Mouse (Mus musculus): ENCODE data around the gene Mmadhc. TPM values are rescaled to one million over a fixed set of nuclear protein-coding genes. Genes with fewer than 3 reads are reported as not detected.

The Mmadhc gene
- total RNA-seq, 1 experiment from 2014 or later, result 83.5 TPM

DNA sequence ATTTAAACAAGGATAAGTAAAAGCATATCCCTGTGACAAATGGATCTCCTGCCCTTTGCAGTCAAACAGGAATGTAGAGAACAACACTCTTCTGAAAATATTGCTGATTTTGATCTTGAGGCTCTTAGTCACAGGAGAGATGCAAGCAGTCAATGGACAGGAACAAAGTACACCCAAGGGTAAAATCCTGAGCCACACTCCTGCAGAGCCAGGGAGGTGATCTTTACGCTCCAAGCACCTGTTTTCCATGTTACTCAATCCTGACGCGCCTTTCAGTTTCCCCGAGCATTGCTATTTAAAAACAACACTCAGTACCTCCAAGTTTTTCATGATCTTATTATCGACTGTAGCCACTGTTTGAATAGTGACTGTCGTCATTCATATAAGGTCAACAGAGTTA lies 23.2 kb downstream of the Mmadhc start:
- ATAC-seq (replicated peaks in 1 of 2; ENCODE audit: insufficient read depth in 1 of 2, low FRiP score in 2 of 2, low TSS enrichment in 1 of 2, low read depth in 1 of 2, poor library complexity in 2 of 2, severe bottlenecking in 2 of 2), result no peak

GRCm38 (mm10) chr2:50272165-50272564 lies 24.4 kb downstream of the Mmadhc start:
- ATAC-seq (replicated peaks in 1 of 2; ENCODE audit: insufficient read depth in 1 of 2, low FRiP score in 2 of 2, low TSS enrichment in 1 of 2, low read depth in 1 of 2, poor library complexity in 2 of 2, severe bottlenecking in 2 of 2), result no peak; a peak in 1 of 4 replicates

- ATAC-seq (replicated peaks in 1 of 2; ENCODE audit: insufficient read depth in 1 of 2, low FRiP score in 2 of 2, low TSS enrichment in 1 of 2, low read depth in 1 of 2, poor library complexity in 2 of 2, severe bottlenecking in 2 of 2), result no peak
Measured at GRCm38 (mm10) chr2:50268514-50268913, 28.1 kb downstream of the Mmadhc start.

DNA sequence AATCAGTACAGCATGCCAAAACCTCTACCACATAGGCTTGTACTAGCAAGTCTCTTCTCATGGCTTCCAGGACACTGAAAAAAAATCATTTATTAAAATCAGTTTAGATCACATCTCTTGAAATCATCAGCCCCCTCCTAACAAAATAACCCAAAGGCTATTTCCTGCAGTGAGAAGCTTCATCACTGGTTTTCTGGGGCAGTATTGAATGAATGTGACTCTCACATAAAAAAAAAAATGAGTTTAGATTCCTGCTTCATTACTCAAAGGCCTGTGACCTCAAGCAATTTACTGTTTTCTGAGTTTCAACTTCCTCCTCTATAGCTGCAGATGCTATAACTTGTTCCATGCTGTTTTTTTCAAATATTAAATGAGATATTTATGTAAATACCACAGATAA lies 29.6 kb downstream of the Mmadhc start:
- ATAC-seq (replicated peaks in 1 of 2; ENCODE audit: insufficient read depth in 1 of 2, low FRiP score in 2 of 2, low TSS enrichment in 1 of 2, low read depth in 1 of 2, poor library complexity in 2 of 2, severe bottlenecking in 2 of 2), result no peak

GRCm38 (mm10) chr2:50265215-50265785 lies 31.3 kb downstream of the Mmadhc start:
- no peak for ATAC-seq (replicated peaks in 1 of 2; ENCODE audit: insufficient read depth in 1 of 2, low FRiP score in 2 of 2, low TSS enrichment in 1 of 2, low read depth in 1 of 2, poor library complexity in 2 of 2, severe bottlenecking in 2 of 2)

- ATAC-seq (replicated peaks in 1 of 2; ENCODE audit: insufficient read depth in 1 of 2, low FRiP score in 2 of 2, low TSS enrichment in 1 of 2, low read depth in 1 of 2, poor library complexity in 2 of 2, severe bottlenecking in 2 of 2), result no peak
Measured at GRCm38 (mm10) chr2:50264059-50264458, 32.5 kb downstream of the Mmadhc start.

DNA sequence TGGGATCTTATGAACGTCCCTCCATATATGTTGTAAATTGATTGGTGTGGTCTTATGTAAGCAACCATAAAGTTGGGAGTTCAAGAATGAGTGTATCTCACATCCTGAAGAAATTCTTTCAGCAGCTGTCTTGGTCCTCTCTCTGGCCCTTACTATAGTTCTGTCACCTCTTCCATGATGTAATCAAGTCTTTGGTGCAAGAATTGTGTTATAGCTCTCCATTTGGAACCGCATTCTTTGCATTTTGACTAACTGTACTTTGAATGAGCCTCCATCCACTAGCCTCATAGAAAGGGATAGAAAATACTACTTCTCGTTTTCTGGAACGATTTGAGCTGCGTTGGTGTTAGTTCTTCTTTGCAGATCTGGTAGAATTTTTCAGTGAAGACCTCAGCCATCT lies 41.6 kb downstream of the Mmadhc start:
- no peak for ATAC-seq (replicated peaks in 1 of 2; ENCODE audit: insufficient read depth in 1 of 2, low FRiP score in 2 of 2, low TSS enrichment in 1 of 2, low read depth in 1 of 2, poor library complexity in 2 of 2, severe bottlenecking in 2 of 2)

GRCm38 (mm10) chr2:50248551-50248950 lies 48.0 kb downstream of the Mmadhc start:
- no peak for ATAC-seq (replicated peaks in 1 of 2; ENCODE audit: insufficient read depth in 1 of 2, low FRiP score in 2 of 2, low TSS enrichment in 1 of 2, low read depth in 1 of 2, poor library complexity in 2 of 2, severe bottlenecking in 2 of 2)

DNA sequence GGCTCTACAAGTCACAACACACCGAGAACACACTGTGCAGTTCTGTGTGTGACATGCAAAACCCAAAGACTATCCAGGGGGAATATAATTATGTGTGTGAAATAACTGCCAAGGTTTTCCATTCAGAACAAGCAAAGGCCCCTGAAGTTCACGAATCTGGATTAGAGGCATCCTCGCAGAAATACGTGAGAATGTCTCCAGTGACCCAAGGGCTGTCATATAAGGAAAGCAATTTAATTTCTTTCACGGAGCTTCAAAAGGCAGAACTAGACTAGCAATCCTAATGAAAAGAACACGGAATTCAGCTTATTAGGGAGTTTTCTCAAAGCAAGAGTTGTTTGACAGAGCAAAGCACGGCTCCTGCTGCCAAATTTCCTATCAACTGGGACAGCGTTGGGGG lies 63.1 kb downstream of the Mmadhc start:
- ATAC-seq (replicated peaks in 1 of 2; ENCODE audit: insufficient read depth in 1 of 2, low FRiP score in 2 of 2, low TSS enrichment in 1 of 2, low read depth in 1 of 2, poor library complexity in 2 of 2, severe bottlenecking in 2 of 2), result no peak

Other genes with a start within 250 kb of the Mmadhc start
- gene Lypd6, start 230.4 kb downstream of the Mmadhc start, total RNA-seq (2017), result 1.0 TPM in 1 of 2 replicates, not detected in the other